Mouse (Mus musculus) hematopoietic stem cell, adult 5-6 weeks (primary cell): ENCODE measurements around the gene Dscaml1. TPM values are rescaled to one million over a fixed set of nuclear protein-coding genes. Genes with fewer than 3 reads are reported as not detected.
A peak's percentile ranks its signal among the peaks of the same experiment; 100 is the strongest.

Experiments used
- ATAC-seq, 2 experiments: fragments of 125-278 bp in 1 of 2; replicated peaks in 1 of 2; 2 replicates each; pipeline ENCODE4 v1.8.0; 2016 to 2017; ENCODE audit warnings: inconsistent platforms in 2 of 2, mild to moderate bottlenecking in 2 of 2, moderate number of reproducible peaks in 2 of 2, low read depth in 1 of 2, moderate TSS enrichment in 1 of 2; ENCODE audit not compliant: low FRiP score in 2 of 2, poor library complexity in 2 of 2, severe bottlenecking in 2 of 2, insufficient read depth in 1 of 2, low TSS enrichment in 1 of 2
- total RNA-seq: library from RNA; stranded (forward); fragments of 172-1452, 232-1000 nt; gene quantifications from 2 replicates; pipeline ENCODE4 v1.2.3, GENCODE M21; 2017

Dscaml1 gene
- total RNA-seq, 1 experiment from 2014 or later: not detected

DNA sequence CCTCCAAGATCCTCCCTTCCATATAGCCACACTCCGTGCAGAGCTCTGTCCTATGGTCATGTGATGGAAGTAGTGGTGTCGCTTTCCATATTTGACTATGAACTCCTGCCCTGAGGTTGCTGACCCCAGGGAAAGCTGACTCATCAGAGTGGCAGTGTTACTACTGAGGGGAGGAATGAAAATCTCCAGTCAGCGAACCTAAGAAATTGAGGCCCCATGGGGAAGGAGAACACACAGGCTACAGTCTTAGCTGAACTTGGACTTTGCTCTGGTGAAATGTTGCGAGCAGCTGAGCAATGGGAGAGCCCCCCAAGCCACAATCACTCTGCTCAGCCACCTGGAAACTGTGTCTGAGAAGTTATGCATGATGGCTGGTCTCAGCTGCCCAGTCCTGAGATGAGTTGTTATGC, 60.2 kb downstream of the Dscaml1 start:
- no peak for ATAC-seq

DNA sequence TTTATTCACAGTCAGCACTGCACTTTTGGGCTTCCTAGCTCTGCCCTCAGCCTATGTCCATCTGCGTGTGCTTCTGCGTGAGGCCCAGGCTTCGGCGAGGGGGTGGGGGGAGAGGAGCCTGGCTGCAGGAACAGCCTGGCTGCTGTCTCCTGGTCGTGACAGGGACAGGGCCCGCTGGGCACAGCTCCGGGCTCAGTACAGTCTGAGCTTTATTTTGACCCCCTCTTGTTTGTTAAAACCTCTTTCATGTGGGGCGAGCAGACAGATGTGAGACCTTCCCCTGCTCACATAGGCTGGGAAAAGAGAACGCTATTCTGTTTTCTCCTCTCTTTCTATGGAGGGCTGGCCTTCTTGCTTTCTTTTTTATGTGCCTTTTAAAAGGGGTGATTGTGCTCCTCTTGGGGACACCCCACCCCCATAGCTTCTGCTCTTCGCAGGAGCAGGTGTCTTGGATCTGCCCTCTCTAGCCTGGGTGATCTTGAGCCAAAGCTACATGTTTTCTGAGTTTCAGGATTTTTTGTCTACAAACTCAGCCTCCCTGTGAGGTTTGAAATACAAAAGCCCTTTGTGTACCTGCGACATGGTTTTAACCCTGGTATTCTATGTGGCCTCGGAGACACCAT, 60.9 kb downstream of the Dscaml1 start:
- no peak for ATAC-seq

DNA sequence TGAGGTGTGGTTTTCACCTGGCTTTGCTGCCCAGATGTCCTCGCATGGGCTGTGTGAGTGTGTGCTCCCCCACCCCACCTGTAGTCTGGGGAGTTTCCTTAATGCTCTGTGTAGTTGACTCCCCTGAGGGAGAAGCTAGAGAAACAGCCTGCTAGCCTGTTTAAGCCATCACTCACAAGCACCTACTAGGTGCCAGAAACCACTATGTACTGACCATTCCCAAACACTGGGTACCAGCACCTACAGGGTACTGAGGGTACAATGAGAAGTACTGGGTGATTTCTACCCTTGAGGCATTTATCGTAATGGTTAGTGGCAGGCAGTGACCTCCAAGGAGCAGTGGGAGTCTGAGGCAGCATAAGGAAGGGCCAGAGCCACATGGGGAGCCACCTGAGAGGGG, 64.5 kb downstream of the Dscaml1 start:
- ATAC-seq: no peak

DNA sequence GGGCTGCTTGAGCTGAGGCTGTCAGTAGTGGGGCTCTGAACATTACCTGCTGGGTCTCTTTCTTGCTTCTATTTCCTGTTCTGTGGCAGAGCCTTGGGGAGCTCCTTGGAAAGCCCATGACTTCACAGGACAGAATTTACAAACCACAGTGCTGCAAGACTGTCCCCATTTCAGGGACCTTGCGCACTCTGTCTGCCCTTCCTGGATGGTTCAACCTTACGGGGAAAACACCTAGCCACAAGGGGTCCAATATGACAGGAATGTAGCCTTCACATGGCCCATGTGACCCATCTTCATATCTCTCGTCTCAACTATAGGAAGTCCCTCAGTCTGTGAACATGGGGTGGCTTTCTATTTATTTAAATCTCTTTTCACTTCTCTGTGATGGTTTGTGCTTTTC, 68.5 kb downstream of the Dscaml1 start:
- ATAC-seq: no peak

DNA sequence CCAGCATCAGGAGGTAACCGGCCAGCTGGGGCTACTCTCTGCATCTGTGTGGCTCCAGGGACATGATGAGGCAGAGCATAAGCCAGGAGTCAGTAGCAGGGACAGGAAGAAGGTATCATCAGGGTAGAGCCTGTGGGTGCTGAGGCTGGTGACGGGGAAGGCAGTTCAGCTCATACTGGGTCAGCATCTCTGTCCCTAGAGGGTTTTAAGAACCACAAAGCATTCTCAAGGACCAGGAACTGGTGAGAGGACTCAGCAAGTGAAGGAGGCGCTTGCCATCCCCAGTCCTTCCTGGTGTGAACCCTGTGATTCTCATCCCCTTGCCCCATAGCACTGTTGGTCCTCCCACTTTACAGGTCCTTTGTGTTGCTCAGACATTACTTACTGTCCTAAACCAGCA, 69.9 kb downstream of the Dscaml1 start:
- no peak for ATAC-seq

DNA sequence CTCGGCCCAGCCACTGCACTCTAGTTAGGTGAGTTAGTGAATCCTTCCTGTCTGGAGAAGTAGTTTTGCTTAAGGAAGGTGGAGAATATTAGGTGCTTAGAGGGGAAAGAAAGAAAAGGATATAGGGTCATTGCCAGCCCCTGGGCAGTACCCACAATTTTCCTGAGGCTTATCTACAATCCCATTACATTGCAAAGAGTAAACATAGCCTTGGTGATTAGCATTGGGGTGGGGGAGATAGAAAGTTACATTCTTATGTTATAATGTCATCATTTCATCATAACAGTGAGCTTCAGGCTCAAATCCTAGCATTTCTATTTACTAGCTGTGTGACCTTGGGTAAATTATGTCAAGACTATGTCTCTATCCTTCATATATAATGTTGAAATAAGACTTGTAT, 70.5 kb downstream of the Dscaml1 start:
- ATAC-seq: no peak

DNA sequence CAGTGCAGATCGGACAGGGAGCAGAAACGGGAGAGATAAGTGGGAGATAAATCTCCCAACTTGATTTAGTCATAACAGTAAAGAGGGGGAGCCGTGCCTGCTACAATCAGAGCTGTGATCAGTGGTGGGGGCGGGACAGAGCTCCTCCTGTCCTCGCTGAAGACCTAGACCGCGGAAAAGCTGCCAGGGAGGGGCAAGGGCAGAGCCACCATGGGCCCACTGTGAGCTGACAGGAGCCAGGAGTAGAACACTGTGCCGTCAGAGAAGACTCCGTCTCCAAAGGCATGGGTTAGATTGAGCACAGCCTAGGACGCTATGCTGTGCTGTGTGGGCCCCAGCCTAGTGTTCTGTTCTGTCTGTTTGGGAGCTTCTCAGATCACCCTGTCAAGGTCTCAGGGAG, 72.8 kb downstream of the Dscaml1 start:
- 0 out of 4 replicates have a peak, but pooled peaks of 1 of the 2 experiments have one; percentile 38 for ATAC-seq

DNA sequence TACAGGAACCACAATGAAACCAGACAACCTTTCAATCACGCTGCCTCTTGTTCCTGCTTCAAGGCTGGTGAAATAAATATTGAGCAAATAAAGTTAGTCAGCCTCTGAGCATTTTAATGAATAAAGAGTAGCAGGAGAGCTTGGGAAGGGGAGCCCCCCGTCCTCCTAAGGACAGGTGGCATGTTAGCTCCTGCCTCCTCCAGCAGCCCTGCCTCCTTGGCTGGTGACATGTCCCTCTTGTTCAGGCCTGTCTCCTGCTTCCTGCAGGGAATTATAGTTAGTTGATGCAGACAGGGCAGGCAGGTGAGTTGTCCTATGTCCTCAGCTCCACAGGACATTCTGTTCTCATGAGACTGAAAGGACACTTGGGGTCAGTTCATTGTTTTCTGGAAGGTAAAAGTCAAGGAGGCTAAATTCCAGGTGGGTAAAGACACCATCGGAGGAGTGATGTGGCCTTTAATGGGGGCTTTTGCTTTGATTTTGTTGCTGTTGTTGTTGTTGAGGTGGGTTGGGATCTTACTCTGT, 73.7 kb downstream of the Dscaml1 start:
- ATAC-seq: no peak

DNA sequence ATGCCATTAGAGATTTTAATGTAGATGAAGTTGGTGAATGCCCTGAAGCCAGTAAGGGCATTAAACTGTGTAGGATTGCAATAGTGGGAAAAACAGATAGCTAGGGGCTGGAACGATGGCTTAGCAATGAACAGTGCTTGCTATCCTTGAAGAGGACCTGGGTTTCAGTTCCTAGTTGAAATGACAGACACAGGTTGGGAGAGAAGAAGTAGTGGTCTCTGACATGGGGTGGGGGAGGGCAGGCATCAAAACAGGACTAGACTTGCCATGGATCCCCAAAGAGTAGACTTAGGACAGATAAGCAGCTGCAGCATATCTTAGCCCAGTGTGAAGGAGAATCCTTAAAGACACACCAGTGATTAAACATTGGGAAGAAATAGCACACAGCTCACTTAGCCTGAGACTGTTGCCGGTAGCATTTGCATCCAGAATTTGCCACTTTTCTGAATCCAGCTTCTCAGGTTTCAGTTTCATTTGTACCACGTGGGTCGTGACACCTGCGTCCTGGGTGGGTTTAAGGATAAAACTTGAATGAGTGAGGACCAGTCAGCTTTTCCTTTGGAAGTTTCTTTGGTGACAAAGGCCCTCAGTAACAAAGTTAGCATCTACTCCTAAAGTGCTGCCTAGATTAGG, 75.0 kb downstream of the Dscaml1 start:
- no peak for ATAC-seq

DNA sequence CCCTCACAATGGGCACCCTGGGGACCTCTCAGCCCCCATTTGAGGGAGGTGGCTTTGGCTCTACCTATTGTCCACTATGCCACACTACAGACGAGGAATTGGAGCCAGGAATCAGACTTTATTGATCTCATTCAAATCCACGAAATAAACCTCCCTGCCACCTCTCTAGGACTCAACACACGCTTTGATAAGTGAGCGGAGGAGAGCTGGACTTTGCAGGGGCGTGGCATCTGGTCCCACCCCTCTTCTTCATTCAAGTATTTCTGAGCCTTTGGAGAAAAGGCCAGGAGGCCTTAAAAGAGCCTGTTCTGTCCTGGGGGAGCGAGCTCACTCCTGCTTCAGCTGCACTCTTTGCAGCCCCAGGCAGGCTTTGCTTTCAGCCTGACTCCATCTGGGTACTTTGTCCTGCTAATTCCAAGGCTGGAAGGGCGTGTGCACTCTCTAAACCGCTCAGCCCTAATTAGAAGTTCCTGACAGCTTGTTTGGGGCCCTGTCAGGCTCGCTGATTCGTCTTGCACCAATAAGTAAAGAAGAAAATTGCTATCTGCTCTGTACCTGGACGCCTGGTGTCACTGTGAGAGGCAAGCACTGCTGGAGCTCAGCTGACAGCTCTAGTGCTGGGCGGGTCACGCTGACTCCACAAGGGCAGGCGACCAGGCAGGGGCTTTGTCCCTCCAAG, 75.7 kb downstream of the Dscaml1 start:
- ATAC-seq: no peak

DNA sequence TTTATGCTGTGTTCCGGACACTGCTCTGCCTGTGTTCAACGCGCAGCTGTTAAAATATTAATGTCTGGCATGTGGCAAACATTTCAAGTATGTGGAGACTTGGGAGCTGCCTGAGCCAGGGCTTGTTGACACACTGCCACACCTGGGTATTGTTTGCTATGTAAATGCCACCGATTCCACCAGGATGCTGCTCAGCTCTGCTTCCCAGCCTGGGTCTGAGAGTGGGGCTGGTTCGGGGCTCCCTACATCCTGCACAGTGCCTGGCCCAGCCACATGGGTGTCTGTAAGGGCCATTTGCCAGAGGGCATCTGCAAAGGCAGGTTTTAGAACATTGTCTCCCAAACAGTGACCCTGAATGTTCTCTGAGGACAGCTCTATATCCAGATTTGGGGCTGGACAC, 78.5 kb downstream of the Dscaml1 start:
- no peak for ATAC-seq

DNA sequence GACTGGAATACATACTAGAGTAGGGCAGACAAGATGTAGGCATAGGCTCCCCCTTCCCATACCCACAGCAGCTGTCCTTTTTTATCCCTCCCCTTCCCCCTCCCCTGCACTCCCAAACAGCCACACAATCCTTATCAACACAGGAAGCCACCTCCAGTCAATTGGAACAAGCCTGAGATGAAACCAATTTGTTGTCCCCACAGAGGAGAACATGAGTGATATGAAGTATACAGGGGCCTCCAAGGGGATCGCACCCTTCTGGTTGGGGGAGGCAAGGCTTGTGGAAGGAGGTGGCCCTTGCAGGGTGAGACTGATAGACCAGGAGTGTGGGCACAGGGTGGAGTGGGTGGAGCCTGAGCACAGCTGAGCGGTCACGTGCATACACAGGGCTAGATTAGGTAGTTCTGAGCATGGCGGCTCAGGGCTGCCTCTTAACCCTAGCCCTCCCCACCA, 79.1 kb downstream of the Dscaml1 start:
- peak; percentile 60 to 63; a peak in 3 of 4 replicates for ATAC-seq

DNA sequence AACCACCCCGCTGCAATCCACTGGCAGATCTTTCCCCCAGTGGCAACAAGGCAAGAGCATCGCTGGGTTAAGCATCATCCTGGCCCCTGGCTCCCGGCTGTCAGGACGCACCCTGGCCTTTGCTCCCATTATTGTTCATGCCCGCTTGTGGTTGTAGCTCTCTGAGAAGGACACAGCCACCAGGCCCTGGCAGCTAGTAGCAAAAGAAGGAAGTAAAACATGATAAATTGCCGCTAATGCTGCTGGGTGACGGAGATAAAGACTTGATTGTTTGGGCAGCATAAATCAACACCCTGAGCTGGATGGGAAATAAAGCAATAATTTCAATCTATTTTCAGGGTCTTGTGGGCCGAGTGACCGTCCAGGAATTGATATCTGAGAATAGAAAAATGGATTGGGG, 81.1 kb downstream of the Dscaml1 start:
- peak; percentile 77 to 84 for ATAC-seq

DNA sequence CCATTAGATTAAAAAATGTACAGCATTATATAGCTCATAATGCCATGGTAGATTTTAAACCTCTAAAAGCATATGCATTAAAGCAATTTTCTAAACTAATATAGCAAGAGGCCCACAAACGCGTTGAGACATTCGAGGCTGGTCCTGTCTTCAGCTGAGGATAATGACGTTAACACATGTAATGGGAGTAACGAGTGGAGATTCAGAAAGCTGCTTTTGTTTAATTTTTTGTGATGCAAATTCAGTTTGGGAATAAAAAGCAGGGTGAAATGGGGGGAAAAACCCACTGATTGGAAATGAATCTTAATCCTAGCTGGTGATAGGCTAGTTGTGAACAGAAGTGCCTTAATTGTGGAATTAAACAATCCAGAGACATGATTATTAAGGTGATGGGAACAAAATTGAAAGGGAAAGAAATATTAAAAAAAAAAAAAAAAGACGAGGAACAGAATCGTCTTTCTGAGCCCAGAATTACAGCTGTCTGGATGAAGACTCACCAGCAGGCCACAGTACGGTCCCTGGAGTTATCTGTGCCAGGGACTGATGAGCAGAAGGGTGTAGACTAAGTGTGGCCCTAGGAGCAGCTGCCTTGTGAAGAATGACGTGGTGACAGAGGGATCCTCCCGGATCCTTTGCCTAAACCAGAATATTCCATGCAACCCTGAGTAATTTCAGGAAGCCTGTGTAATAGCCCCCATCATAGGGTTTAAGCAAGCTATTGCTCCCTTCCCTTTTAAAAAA, 84.5 kb downstream of the Dscaml1 start:
- ATAC-seq: no peak

DNA sequence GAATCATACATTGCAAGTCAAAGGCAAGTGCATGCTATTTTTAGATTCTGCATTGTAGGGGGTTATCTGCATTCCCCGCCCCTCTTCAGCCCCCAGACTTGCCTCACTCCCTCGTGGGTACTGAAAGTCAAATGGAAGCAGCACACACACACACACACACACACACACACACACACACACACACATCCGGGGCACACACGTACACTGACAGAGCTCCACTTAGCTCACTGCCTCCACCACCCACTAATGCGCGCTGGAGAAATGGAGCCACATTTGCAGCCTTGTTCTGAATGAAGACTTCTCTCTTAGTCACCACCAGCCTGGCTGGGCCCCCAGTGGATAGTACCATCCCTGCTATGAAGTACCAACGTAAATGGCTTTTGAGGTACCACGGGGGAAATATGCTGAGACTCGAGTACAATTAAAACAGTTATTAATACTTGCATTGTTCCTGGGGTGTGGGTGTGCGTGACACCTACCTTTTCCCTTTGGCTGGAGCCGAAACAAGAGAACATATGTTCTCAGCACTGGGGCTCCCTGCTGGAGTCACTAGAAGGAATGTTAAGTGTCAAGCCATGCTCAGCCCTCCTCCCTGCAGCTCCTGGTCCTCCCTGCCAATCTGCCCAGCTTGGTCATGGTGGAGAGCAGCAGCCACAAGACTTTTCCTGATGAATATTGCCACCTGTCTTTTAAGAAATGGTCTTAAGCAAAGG, 91.7 kb downstream of the Dscaml1 start:
- no peak for ATAC-seq

DNA sequence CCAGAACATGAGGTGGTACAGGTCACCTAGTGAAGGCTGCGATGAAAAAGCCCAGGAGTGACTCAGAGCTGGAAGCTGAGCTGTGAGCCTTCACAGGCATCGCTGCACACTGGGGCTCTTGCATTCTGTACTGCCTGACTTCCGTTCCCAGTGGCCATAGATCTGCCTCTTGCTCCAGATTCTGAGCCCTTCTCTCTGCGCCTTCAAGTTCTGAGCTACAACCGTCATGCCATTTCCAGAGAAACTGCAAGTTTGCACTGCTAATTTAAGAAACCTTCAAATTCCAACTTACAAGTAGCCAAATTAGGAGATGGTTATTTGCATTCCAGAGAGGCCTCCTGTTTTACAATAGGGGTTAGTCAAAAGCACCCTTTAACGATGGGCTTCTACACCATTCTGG, 93.4 kb downstream of the Dscaml1 start:
- no peak for ATAC-seq

DNA sequence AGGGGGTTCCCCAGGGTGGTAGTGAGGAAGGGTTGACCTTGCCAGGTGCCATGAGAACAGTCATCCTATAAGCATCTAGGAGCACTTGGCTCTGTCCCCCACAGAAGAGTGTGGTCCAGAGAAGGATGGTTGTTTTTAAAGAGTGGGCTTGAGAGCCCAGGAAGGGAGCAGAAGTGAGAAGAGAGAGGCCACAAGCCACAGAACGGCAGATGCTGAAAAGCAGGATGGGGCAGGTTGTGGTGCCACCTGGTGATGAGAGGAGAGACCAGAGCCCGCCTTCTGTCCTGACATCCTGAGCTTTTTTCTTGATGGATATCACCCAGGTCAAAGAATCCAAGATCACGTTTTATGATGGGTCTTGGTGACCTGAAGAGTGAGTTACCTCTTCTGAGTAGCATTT, 96.4 kb downstream of the Dscaml1 start:
- ATAC-seq: no peak
